Mouse (Mus musculus) embryo, embryonic 9.5 days (tissue): ENCODE data around the gene Chchd1.
"Not testable (repeated sequence)": the region's sequence is repeated elsewhere in the genome, so short reads cannot be mapped to it uniquely, and the experiment has no call there.

Experiments
- DNase-seq: peaks from one replicate; pipeline ENCODE4 v3.0.0-alpha.2; 2017; ENCODE audit errors: extremely low spot score

Gene Chchd1

DNA sequence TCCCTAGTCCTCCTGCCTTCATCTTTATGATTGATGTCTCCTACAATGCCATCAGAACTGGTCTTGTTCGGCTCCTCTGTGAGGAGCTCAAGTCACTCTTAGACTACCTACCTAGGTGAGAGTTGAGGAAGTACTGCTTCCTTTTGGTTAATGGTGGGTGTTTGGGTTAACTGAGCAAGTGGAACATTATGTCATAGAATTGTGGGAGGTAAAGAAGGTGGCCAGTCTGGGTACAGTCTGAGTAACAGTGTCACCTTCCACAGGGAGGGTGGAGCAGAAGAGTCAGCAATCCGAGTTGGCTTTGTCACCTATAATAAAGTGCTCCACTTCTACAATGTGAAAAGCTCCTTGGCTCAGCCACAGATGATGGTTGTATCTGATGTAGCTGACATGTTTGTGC is 13.8 kb upstream of the Chchd1 start:
- DNase-seq: no peak

- DNase-seq: no peak
These were observed 11.0 kb upstream of the Chchd1 start for GRCm38 (mm10) chr14:20691772-20692171.

DNA sequence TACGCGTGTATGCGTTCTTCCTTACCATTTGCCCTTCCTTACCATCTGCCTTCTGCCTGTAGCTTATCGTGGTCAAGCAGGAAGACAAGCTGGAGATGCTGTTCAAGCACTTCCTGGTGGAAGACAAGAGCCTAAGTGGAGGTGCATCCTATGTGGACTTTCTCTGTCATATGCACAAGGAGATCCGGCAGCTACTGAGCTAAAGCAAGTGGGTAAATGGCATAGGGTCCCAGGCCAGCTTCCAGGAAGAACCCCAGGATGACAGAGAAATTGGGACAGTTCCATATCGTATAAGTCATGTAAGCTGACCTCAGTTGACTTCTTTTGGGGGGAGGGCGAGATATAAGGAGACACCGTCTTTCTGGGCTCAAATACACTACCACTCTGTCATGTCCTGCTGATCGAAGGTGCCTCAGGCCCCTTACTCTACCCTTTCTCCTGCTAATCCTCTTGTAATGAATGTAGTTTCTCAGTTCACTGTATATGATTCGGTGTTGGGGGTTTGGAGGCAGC is 9.2 kb upstream of the Chchd1 start:
- DNase-seq: no peak

DNA sequence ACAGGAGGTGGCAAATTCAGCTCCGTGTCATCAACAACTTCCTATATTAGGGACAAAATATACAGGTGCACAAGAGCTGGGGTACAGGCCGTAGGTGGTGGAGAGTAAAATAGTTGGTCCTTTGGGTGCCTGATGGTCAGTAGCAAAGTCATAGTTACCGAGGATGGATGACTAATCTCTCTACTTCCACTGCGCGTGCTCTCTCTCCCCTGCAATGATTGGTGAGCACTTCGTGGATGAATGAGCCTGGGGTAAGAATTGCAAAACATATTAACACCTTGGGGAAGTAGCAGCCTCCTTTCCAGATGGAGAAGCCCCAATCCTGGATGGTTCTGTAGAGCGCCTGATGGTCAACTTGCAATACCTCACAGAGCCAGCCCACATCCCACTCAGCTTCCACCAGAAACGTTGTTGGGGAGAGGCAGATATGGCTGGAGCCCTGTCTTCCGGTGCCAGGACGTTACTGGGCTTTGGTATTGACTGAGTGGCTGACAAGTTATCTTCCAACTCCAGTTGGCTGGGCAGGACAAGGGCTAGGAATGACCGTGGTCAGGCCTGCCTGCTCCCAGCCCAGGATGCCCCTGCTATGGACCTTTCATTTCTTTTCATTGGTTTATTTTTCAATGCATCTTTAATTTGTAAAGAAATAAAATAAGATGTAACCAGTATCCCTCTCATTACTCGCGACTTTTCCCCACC is 8.5 kb upstream of the Chchd1 start:
- DNase-seq: no peak

GRCm38 (mm10) chr14:20694884-20695760 is 7.7 kb upstream of the Chchd1 start, which contains the start of gene Fut11:
TSS of gene Fut11 (plus strand) at chr14:20694968.
- peak; percentile 87 for DNase-seq

DNA sequence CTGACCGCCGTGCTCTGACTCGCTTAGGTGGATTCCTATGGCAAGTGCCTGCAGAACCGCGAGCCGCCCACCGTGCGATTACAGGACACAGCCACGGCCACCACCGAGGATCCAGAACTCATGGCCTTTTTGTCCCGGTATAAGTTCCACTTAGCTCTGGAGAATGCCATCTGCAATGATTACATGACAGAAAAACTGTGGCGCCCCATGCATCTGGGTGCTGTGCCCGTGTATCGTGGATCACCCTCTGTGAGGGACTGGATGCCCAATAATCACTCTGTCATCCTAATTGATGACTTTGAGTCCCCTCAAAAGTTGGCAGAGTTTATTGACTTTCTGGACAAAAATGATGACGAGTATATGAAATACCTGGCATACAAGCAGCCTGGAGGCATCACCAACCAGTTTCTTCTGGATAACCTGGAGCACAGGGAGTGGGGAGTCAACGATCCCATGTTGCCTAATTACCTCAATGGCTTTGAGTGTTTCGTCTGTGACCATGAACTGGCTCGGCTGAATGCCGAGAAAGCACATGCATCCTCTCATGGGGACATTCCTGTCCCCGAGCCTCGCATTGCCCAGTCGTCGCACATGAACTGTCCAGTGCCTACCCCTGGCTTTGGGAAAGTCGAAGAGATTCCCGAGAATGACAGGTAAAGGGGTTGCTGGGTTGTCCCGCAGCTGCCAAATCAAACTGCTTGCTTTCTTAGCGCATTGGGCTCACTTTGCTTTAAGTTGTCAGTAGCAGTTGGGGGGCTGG is 6.9 kb upstream of the Chchd1 start:
- no peak for DNase-seq

DNA sequence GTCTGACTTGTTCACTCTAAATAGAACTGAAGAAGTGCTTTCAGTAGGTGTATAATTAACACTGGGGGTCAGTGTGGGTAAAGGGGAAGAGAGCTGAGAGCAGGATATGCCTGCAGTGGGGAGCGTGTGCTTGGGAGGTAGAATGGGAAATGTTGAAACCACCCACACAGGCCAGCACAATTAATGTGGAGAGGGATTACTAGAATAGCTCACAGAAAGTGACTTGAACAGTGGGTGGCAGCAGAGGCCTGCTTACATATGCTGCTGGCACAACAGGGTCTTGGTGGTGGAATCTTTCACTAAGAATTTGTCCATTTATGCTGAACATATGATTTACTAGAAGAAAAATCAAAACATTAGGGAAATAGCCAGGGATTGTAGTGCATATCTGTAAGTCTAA is 5.8 kb upstream of the Chchd1 start:
- DNase-seq: peak; percentile 34

DNA sequence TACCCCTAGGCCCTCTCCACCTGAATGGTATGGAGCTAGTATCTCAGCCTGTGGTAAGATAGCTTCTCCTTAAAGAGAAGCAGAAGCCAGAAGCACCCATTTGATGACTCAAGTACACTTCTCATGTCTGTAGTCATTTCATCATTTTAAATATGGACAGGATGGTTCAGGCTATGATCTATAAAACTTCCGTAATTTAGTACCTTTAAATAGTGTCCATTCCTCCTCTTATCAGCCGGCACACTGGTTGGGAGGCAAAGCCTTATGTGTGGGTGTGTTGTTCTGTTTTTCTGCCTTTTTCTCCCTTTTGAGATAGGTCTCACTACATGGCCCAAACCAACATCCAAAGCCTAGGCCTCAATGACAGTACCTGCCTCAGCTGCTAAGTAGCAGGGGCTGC is 4.3 kb upstream of the Chchd1 start:
- no peak for DNase-seq

DNA sequence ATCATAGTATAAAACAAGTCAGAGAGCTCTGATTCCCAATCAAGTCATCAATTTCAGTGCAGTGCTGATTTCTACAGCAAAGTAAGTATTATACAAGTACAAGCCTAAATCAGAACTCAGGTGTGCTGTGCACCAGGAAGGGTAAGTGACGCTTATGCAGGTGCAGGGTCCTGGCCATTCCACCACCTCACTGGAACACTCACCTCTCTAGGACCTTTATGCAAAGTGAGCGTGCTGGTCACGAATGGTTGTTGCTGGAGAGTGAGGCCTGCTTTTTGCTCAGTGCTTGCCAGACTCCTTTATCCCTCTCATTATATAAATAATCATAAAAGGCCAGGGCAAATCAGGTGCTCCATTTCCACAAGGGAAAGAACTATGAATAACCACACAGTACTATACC is 2.4 kb upstream of the Chchd1 start:
- DNase-seq: no peak

DNA sequence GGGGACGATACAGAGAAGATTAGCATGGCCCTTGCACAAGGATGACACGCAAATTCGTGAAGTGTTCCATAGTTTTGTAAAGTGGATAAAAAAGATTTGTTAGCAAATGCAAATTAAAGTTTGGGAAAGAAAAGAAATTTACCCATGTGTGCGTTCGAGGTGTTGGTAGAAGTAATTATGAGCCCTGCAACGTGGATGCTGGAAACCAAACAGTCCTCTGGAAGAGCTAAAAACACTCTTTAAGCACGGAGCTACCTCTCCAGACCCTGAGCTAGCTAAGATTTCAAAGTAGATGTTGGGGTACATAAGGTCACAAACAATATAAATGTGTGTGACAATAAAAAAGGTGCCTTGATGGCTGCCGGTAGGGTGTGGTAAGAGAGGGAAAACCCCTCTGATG is 1.3 kb upstream of the Chchd1 start:
- no peak for DNase-seq

DNA sequence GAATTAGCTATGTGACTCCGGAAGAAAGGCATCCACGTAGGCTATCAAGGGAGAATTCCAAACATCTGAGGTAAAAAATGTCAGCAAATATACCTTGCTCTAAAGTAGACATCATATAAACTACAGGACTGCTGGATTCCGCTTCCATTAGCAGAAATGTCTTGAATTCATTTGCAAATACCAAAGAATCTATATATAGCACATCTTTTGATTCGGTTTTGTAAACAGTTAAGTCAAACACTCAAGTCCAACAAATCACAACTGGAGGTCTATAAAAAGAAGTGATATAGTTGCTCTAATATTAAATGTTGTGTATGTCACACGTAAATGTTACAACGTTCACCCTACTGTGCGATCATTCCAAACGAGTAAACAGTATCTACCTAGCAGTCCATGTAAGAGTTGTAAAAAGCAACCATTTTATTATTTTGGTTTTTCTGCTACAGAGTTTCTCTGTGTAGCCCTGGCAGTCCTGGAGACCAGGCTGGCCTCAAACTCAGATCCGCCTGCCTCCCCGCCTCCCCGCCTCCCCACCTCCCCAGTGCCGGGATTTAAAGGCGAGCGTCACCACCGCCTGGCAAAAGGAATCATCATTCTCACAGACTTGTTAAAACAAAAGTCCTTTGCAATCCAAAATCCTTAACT is 588 bp upstream of the Chchd1 start:
- no peak for DNase-seq

DNA sequence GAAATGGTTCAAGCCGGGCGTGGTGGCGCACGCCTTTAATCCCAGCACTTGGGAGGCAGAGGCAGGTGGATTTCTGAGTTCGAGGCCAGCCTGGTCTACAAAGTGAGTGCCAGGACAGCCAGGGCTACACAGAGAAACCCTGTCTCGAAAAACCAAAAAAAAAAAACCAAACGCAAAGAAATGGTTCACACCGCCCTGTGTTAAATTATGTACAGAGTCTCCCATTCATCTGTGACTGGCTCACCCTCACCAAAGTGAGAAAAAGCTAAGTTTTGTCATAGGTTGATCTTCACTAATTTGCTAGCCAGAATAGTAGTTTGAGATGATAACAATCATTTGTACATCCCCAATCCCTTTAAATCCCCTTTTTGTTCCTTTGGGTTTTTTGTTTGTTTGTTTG is 655 bp downstream of the Chchd1 start:
- DNase-seq: not testable (repeated sequence)

- peak; percentile 91 for DNase-seq
These were observed 4.7 kb downstream of the Chchd1 start, which contains the start of gene Zswim8 for GRCm38 (mm10) chr14:20707201-20708190. TSS of gene Zswim8 (plus strand) at chr14:20707552.

DNA sequence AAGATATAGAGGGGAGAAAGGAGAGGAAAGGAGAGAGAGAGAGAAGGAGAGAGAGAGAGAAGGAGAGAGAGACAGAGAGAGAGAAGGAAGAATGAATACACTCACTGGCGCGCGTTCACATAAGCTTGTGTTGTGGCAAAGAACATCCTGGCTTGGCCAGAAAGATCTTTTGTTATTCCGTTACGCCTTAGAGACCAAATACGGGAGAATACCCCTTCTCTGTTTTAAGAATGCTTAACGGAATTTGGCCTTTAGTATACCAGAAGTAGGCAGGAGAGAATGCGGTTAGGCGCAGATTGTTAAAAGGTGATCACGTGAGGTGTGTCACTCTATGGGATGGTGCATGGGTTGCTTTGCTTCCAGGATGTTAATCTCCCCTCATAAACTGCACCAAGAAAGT is 5.4 kb downstream of the Chchd1 start:
- no peak for DNase-seq

DNA sequence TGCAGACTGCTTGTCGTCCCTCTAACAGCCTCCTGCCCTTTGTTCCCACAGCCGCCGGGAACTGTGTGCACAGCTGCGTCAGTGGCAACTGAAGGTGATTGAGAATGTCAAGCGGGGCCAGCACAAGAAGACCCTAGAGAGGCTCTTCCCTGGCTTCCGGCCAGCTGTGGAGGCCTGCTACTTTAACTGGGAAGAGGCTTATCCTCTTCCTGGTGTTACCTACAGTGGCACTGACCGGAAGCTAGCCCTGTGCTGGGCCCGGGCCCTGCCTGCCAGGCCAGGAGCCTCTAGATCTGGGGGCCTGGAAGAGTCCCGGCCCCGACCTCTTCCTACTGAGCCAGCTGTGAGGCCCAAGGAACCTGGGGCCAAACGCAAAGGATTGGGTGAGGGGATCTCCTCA is 11.0 kb downstream of the Chchd1 start:
- DNase-seq: no peak

DNA sequence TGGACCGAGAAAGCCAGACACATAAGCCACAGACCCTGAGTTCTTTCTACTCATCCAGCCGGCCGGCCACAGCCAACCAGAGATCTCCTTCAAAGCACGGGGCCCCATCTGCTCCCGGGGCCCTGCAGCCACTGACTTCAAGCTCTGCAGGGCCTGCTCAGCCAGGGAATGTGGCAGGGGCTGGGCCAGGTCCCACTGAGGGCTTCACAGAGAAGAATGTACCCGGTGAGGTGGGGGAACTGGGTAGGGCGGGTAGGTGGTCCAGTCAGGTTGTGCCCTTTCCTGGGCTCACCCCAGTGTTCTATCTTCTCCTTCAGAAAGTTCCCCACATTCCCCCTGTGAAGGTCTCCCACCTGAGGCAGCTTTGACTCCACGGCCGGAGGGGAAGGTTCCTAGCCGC is 15.6 kb downstream of the Chchd1 start:
- DNase-seq: no peak

GRCm38 (mm10) chr14:20719767-20720166 is 17.0 kb downstream of the Chchd1 start:
- DNase-seq: no peak

DNA sequence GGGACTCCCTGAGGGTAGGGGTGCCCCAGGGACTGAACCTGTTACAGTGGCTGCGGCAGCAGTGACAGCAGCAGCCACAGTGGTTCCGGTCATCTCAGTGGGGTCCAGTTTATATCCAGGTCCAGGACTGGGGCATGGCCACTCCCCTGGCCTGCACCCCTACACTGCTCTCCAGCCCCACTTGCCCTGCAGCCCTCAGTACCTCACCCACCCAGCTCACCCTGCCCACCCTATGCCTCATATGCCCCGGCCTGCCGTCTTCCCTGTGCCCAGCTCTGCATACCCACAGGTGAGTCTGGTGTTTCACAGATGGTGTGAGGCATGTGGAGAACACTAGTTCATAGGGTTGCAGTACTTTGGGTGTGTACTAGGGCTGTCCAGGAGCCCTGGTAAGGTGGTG is 18.6 kb downstream of the Chchd1 start:
- no peak for DNase-seq

DNA sequence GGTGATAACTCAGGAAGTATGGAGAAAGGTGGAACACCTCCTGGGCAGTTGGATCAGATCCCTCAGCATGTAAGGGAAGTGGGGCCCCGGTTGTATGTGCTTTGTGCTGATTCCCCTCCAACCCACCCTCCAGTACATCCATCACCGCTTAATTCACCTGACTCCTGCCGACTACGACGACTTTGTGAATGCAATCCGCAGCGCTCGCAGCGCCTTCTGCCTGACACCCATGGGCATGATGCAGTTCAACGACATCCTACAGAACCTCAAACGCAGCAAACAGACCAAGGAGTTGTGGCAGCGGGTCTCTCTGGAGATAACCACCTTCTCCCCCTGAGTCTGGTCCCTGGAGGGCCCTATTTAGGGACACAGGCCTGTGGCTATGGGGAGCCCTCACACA is 20.2 kb downstream of the Chchd1 start:
- no peak for DNase-seq

DNA sequence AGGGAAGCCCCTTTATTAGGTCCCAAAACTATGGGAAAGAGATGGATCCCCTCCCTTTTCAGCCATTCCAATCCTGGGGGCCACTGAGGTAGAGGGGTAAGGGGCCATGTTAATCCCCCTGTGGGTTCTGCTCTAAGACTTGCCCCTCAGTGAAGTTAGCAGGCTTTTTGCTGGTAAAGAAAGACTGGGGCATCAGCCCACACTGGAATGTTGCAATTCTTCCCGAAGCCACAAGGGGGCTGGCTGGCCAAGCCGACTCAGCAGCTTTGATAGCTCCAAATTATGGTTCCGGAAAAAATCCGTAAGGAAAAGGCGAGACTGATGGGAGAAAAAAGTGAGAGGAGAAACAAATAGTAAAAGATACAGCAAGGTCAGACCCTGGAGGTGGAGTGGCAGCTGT is 21.2 kb downstream of the Chchd1 start:
- peak; percentile 51 for DNase-seq
